Mouse (Mus musculus) heart, adult 2 months (tissue): ENCODE measurements at regions not wholly inside any gene's neighbourhood (a gene's known extent, or its start where the extent isn't known, plus 50 kb on each side); places are given as distances from the start of the nearest gene placed in this dataset.

Experiments used
- CTCF ChIP-seq: fragments of 200-600 bp; IDR thresholded peaks from 2 replicates; pipeline ENCODE4 v1.8.1; 2022; ENCODE audit warnings: antibody characterized with exemption, mild to moderate bottlenecking, moderate library complexity
- EP300 ChIP-seq: fragments of 200-500 bp; IDR thresholded peaks from 2 replicates; pipeline ENCODE4 v1.6.1; 2011; ENCODE audit warnings: low read depth, low read length, control low read depth; ENCODE audit not compliant: insufficient read depth

DNA sequence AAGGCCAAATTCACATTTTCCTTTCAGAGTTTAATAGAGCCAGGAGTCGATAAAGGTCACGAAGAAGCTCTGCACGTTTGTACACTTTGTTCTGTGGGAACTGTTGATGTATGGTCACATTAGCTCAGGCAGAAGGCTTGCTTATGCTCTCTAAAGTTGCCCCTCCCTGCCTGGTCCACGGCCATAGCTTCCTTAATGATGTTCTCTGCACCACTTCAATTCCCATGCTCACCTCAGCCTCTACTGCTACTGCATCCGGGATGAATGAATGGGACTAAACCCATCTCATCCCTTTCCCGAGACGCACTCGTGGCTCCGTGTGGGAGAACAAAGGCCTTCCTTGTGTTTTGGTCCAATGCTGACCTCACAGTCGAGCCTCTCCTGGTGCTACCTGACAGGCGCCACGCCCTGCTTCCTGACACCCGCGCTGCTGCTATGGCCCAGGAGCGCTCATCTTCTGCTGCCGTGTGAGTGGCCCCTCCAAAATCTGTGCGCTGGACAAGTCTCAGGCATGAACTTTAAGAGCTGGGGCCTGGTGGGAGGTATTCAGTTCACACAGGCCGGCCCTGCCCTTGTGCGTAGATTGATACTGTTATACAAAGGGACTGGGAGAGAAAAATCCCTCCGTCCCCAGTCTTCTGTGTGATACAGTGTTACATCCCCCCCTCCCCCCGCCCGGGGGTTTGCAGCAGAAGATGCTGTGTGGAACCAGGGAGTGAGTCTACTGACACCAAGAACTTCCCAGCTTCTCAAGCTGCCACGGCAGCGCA, 386.3 kb upstream of the Trpc7 start:
- TF ChIP-seq CTCF (no peak), EP300 (no peak)
